Mouse (Mus musculus) spleen, adult 12 weeks (tissue): ENCODE measurements at regions not wholly inside any gene's neighbourhood (a gene's known extent, or its start where the extent isn't known, plus 50 kb on each side); places are given as distances from the start of the nearest gene placed in this dataset.

Experiments used
- DNase-seq: peaks from one replicate; pipeline ENCODE4 v3.0.0; 2022; ENCODE audit warnings: low spot score

- peak; percentile 50 for DNase-seq
Measured at GRCm38 (mm10) chr11:22617204-22617874, 105.5 kb downstream of the Tmem17 start.

- DNase-seq, result no peak
Measured at GRCm38 (mm10) chr11:22620912-22621705, 109.2 kb downstream of the Tmem17 start.

DNA sequence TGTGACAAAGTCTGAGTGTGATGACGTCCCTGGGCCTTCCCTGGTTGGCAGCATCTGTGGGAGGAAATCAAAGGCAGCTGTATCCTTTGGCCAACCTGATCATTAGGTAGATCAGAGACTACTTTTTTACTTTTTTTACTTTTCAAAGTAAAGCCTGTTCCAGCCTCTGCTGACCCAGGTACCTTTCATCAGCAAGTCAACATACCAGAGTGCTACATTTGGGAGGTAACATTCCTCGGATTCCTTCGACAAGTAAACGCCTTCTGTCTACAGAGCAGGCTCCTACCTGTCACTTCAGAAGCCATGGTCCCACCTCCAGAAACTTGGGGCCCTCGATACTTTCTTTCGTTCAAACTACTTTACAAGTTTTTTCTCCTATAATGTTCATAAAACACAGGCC is 110.0 kb downstream of the Tmem17 start:
- no peak for DNase-seq

DNA sequence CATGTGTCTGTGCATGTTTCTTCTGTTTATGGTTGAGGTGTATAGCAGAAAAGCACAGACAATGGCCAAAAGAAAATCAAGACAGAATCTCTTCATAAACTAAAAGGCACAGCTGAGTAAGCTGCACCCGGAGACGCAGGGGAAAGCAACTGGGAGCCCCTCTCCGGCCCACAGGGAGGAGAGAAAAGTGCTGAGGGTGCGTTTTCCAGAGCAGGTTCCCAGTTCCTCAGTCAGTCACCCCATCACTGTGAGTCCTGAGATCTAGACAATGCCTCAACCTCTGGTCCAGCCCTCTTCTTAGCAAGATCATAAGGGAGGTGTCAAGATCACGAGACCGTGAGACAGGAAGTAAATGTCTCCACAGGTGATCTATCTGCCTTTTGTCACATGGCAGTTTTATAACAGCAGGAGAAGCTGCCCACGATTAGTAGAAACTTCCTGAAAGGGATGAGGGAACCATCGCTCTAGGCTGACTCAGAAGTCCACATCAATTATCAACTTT is 110.7 kb downstream of the Tmem17 start:
- DNase-seq, result no peak

- no peak for DNase-seq
Measured at GRCm38 (mm10) chr11:22626407-22626806, 114.5 kb downstream of the Tmem17 start.

GRCm38 (mm10) chr11:22628497-22628896 is 116.6 kb downstream of the Tmem17 start:
- no peak for DNase-seq

DNA sequence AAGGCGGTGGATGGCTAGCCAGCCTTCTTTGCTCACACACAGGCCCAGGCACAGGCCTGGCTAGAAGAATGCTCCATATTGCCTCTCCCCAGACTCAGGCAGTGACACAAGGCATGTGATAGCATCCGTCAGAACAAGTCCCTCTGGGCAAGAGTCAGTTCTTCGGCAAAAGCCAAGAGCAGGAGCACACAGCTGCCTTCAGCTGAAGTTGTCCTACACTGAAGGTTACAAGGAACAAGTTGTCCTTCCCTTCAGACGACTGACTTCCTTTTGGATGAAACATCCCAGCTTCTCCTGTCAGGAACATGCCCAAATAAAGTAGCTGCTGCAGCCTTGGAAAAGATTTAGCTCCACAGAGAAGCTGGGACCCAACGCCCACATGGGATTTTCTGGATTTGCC is 117.1 kb downstream of the Tmem17 start:
- no peak for DNase-seq

DNA sequence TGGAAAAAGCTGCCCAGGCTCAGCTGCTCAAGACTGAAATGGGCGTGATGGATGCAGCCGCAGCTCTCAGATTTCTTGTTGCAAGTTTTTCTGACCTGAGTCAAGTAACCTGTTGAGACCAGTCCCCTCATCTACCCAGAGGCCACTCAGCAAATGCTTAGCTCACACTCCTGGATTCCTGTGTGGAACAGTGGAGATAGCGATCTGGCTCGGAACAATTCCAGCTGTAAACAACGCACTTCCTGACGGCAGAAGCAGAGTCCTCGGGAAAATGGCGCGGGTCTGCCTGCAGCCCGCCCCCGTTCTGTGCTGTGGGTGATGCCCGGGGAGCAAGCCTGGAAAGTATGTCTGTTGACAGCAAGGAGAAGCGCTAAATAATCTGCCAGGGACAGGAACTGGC is 117.7 kb downstream of the Tmem17 start:
- no peak for DNase-seq

- DNase-seq, result no peak
Measured at GRCm38 (mm10) chr11:22629991-22630390, 118.1 kb downstream of the Tmem17 start.

- no peak for DNase-seq
Measured at GRCm38 (mm10) chr11:22630982-22631381, 119.1 kb downstream of the Tmem17 start.

- no peak for DNase-seq
Measured at GRCm38 (mm10) chr11:22631606-22632313, 119.9 kb downstream of the Tmem17 start.

DNA sequence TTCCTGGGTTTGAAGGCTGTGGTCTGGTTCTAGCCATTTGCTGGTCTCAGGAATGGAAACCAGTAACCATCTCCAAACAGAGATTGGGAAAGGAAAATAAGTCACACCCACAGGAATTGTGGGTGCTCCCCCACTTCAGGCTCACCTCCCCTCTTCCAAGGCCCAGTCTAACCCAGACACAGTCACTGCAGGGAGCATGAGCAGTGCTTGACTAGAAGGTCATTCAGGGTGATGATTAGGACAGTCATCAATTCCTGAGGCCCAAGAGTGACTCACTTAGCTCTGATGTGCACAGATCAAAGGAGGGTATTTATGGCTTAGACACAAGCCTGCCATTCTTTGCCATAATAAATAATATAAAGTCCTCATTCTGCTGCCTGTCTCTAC is 120.4 kb downstream of the Tmem17 start:
- no peak for DNase-seq

- DNase-seq, result no peak
Measured at GRCm38 (mm10) chr11:22632988-22633387, 121.1 kb downstream of the Tmem17 start.

DNA sequence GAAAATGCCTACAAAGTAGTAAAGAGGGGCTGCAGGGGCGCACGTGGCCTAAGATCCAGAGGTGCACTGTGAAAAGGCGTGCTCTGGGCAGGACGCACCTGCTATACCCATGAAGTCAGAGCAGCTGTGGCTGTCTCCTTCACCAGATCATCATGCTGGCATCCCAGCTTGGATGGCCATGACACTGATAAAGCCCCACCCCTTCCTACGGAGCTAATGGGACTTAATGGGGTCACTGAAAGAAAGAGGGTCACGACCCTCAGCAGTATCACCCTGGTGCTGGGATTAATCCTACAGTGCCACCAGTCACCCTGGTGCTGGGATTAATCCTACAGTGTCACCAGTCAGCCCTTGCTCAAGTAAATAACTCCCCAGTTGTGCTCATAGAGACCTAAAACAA is 122.1 kb downstream of the Tmem17 start:
- DNase-seq, result no peak

GRCm38 (mm10) chr11:22635021-22635420 is 123.1 kb downstream of the Tmem17 start:
- no peak for DNase-seq

- no peak for DNase-seq
Measured at GRCm38 (mm10) chr11:22636321-22636720, 124.4 kb downstream of the Tmem17 start.

DNA sequence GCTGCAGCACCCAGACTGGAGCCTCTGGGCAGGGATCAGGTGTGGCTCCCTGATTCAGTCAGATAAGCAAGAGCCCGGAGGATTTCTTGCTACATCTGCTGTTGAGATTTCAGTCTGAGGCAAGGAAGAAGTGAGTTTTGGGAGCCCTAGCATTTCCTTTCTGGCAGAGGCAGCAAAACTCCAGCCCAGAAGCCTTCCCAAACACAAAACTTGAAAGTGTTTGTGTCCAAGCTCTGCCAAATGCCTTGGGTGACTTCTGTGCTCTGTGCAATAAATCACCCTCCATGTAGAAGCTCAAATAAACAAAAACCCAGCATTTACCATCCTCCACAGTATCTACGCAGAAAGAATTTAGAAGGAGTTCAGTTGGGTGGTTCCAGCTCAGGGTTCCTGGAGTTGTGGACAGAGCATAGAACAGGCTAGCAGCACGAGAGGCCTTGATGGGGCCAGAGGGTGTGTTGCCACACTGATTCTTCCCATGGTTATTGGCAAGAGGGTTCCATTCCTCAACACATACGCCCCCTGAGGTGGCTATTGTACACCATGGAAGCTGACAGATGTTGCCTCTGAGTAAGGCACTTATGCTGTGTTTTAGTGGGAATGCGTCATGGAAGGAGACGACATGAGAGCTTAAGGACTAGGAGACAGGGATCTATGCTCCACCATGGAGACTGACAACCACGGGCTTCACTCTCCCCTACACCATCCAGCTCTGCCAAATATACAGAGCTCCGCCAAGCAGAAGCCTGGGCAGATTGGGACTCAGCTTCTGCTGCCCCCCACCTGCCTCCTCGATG is 125.1 kb downstream of the Tmem17 start:
- no peak for DNase-seq

DNA sequence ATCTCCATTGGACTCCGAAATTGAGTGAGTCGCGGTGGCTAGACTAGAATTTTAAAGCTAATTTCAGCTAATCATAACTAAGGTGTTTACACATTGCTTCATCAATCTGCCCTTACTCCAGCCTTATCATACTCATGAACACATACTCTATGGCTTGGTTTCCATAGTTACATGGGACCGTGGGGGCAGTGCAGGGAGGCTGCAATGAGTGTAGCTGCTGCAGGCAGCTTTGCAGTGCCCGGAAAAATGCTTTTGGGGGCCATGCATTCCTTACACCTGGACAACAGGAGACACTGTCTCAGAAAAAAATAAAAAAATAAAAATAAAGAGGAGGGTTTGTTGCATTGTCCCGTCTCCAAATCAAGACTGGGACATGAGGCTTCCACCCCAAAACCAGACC is 126.3 kb downstream of the Tmem17 start:
- DNase-seq, result no peak

- no peak for DNase-seq
Measured at GRCm38 (mm10) chr11:22638700-22639099, 126.8 kb downstream of the Tmem17 start.

DNA sequence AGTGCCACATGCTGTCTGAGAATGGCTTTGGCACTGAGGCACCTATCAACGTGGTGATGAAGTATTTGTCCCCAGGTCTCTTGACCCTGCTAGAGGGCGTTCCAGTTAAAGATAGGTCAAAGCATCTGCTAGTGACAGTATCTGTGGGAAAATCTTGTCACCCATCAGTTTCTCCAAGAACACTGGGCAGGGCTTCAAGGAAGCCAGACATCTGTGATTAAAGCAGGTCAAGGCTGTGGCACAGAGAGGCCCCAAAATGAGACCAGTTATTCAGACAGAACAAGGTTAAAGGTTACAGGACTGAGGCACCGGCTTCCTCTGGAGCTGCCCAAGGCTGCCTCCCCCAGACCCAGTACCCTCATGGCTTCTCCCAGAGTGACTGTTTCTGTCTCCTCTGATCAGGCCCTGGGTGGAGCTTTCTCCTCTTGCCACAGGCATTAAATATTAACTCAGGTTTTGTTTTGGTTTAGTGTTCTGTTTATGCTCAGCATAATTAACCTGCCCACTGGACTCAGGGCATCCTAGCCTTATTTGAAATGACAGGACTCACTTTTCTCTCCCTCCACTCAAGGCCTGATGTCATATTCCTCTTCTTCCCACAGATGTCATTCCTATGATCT is 128.6 kb downstream of the Tmem17 start:
- no peak for DNase-seq

- no peak for DNase-seq
Measured at GRCm38 (mm10) chr11:22641450-22641849, 129.6 kb downstream of the Tmem17 start.
